Mouse (Mus musculus) hindbrain, postnatal 0 days (tissue): Measurements from ENCODE around the gene Serpina10. TPM values are rescaled to one million over a fixed set of nuclear protein-coding genes. Genes with fewer than 3 reads are reported as not detected.
"Not testable (repeated sequence)": the region's sequence is repeated elsewhere in the genome, so short reads cannot be mapped to it uniquely, and the experiment has no call there.

ENCODE experiments used
- ATAC-seq: fragments of 200-750 bp; cut with Nextera tagmentation; 2 replicates; pipeline ENCODE4 v1.8.0; 2017; ENCODE audit warnings: mild to moderate bottlenecking, moderate TSS enrichment, moderate library complexity
- DNase-seq: peaks from one replicate; pipeline ENCODE4 v3.0.0-alpha.2; 2015; ENCODE audit warnings: low spot score
- H3K27ac ChIP-seq: fragments of 300-500 bp; sonication (generic); 2 replicates; pipeline ENCODE4 v1.5.1; 2014; ENCODE audit warnings: mild to moderate bottlenecking
- H3K27me3 ChIP-seq: fragments of 300-500 bp; sonication (generic); 2 replicates; pipeline ENCODE4 v1.6.1; 2014; ENCODE audit warnings: low read length, mixed read lengths; ENCODE audit not compliant: insufficient read depth
- H3K36me3 ChIP-seq: fragments of 300-500 bp; sonication (generic); 2 replicates; pipeline ENCODE4 v1.6.1; 2014; ENCODE audit warnings: low read length, mixed read lengths; ENCODE audit not compliant: insufficient read depth
- H3K4me1 ChIP-seq: fragments of 300-500 bp; sonication (generic); 2 replicates; pipeline ENCODE4 v1.6.1; 2014; ENCODE audit warnings: antibody characterized with exemption, low read length, mixed read lengths; ENCODE audit not compliant: insufficient read depth
- H3K4me2 ChIP-seq: fragments of 300-500 bp; sonication (generic); 2 replicates; pipeline ENCODE4 v1.6.1; 2014; ENCODE audit warnings: low read depth, mild to moderate bottlenecking, low read length, moderate library complexity, mixed read lengths
- H3K4me3 ChIP-seq: fragments of 300-500 bp; sonication (generic); 2 replicates; pipeline ENCODE4 v1.5.1; 2014; ENCODE audit warnings: low read length
- H3K9ac ChIP-seq: fragments of 300-500 bp; sonication (generic); replicated peaks from 2 replicates; pipeline ENCODE4 v1.6.1; 2014; ENCODE audit warnings: mild to moderate bottlenecking, low read length, moderate library complexity, mixed read lengths
- H3K9me3 ChIP-seq: fragments of 300-500 bp; sonication (generic); 2 replicates; pipeline ENCODE4 v1.6.1; 2016; ENCODE audit warnings: low read length, mixed read lengths
- CTCF ChIP-seq: IDR thresholded peaks from 2 replicates; pipeline ENCODE4 v1.5.1; 2016; ENCODE audit warnings: antibody characterized with exemption, control low read depth, low read depth
- WGBS: fragments of 180-500 bp; shearing (Covaris S2); extraction: QIAGEN DNeasy Blood & Tissue Kit; methylation state at CpG from one replicate; pipeline ENCODE4 v1.1.7; 2014; 5-methylcytosine and 5-hydroxymethylcytosine counted together
- polyA plus RNA-seq: library from polyadenylated mRNA; unstranded; fragments of >200 nt; fragmentation: Nextera tagmentation; extraction: Ambion mirVana; gene quantifications from 2 replicates; pipeline ENCODE4 v1.2.1, GENCODE M21; 2015
- total RNA-seq: library from RNA; depleted of rRNA; stranded (reverse); fragments of >200 nt; gene quantifications from 2 replicates; pipeline ENCODE4 v1.2.3, GENCODE M21; 2014; rRNA removed

Gene Serpina10
- total and polyA plus RNA-seq, 2 experiments from 2014 or later = 0.16 TPM; not detected in 1

- Histone ChIP-seq H3K4me1 (no peaks in the 10 kb centered on the region), H3K4me2 (no peak overlapping the region), H3K27ac (no peak overlapping the region), H3K9ac (no peak overlapping the region), H3K9me3 (no peaks in the 10 kb centered on the region), H3K27me3 (no peaks in the 10 kb centered on the region), H3K4me3 (no peak overlapping the region), H3K36me3 (no peaks in the 10 kb centered on the region)
- 74% methylated on average over 8 of the region's 8 CpGs for WGBS
- ATAC-seq (no peak), DNase-seq (no peak)
- no peak for TF ChIP-seq CTCF
Measured at GRCm38 (mm10) chr12:103583771-103584170, 47.5 kb downstream of the Serpina10 start.

GRCm38 (mm10) chr12:103578148-103578547, 53.1 kb downstream of the Serpina10 start:
- H3K27ac ChIP-seq, H3K9ac ChIP-seq, ATAC-seq, H3K4me1 ChIP-seq, DNase-seq, H3K36me3 ChIP-seq, H3K4me2 ChIP-seq, H3K27me3 ChIP-seq, H3K9me3 ChIP-seq, H3K4me3 ChIP-seq: not testable (repeated sequence)
- WGBS = 90% methylated on average over 6 of the region's 6 CpGs

GRCm38 (mm10) chr12:103569690-103570089, 61.6 kb downstream of the Serpina10 start:
- no peak overlapping the region for H3K9ac ChIP-seq
- 67% methylated on average over 6 of the region's 6 CpGs for WGBS
- TF ChIP-seq CTCF = no peak
- H3K27me3 ChIP-seq = no peaks in the 10 kb centered on the region
- no peaks in the 10 kb centered on the region for H3K4me1 ChIP-seq
- no peaks in the 10 kb centered on the region for H3K36me3 ChIP-seq
- no peak overlapping the region for H3K27ac ChIP-seq
- ATAC-seq (no peak), DNase-seq (no peak)
- no peak overlapping the region for H3K4me3 ChIP-seq
- no peaks in the 10 kb centered on the region for H3K9me3 ChIP-seq
- H3K4me2 ChIP-seq = no peak overlapping the region

GRCm38 (mm10) chr12:103567129-103567528, 64.1 kb downstream of the Serpina10 start:
- H3K4me1 ChIP-seq = no peaks in the 10 kb centered on the region
- no peak overlapping the region for H3K4me2 ChIP-seq
- H3K27me3 ChIP-seq = no peaks in the 10 kb centered on the region
- ATAC-seq (peak; percentile 51; the same call in 1 of the 2 replicates), DNase-seq (peak; percentile 13)
- H3K36me3 ChIP-seq = no peaks in the 10 kb centered on the region
- no peaks in the 10 kb centered on the region for H3K9me3 ChIP-seq
- no peak overlapping the region for H3K4me3 ChIP-seq
- 60% methylated on average over 3 of the region's 3 CpGs for WGBS
- no peak overlapping the region for H3K27ac ChIP-seq
- peak; percentile 56 for TF ChIP-seq CTCF
- no peak overlapping the region for H3K9ac ChIP-seq

- DNase-seq (no peak), ATAC-seq (no peak)
- 80% methylated on average over 7 of the region's 7 CpGs for WGBS
- H3K9me3 ChIP-seq = no peaks in the 10 kb centered on the region
- no peak overlapping the region for H3K27ac ChIP-seq
- H3K4me2 ChIP-seq = no peak overlapping the region
- no peaks in the 10 kb centered on the region for H3K27me3 ChIP-seq
- no peaks in the 10 kb centered on the region for H3K36me3 ChIP-seq
- no peaks in the 10 kb centered on the region for H3K4me1 ChIP-seq
- H3K9ac ChIP-seq = no peak overlapping the region
- H3K4me3 ChIP-seq = no peak overlapping the region
- TF ChIP-seq CTCF = no peak
Measured at GRCm38 (mm10) chr12:103565151-103565550, 66.1 kb downstream of the Serpina10 start.

Other genes with a start within 250 kb of the Serpina10 start
- 21.0 and 27.6 TPM in 2 replicates for gene Otub2, start 242.8 kb downstream of the Serpina10 start, total RNA-seq
- gene Otub2, start 242.8 kb downstream of the Serpina10 start, polyA plus RNA-seq = 17.3 and 18.5 TPM in 2 replicates
- gene 9330161L09Rik, start 223.6 kb downstream of the Serpina10 start, total RNA-seq = 4.2 and 6.5 TPM in 2 replicates
- 0.91 and 1.1 TPM in 2 replicates for gene 9330161L09Rik, start 223.6 kb downstream of the Serpina10 start, polyA plus RNA-seq
- 129 and 148 TPM in 2 replicates for gene Ddx24, start 205.6 kb downstream of the Serpina10 start, total RNA-seq
- 213 and 220 TPM in 2 replicates for gene Ddx24, start 205.6 kb downstream of the Serpina10 start, polyA plus RNA-seq
- gene Ifi27, start 197.2 kb downstream of the Serpina10 start, total RNA-seq = 18.4 and 28.6 TPM in 2 replicates
- 26.7 and 29.2 TPM in 2 replicates for gene Ifi27, start 197.2 kb downstream of the Serpina10 start, polyA plus RNA-seq
- 3.2 TPM in 1 of 2 replicates, not detected in the other for gene Ifi27l2a, start 187.8 kb downstream of the Serpina10 start, total RNA-seq
- 13.1 and 13.5 TPM in 2 replicates for gene Ifi27l2a, start 187.8 kb downstream of the Serpina10 start, polyA plus RNA-seq
- gene Ifi27l2b, start 174.2 kb downstream of the Serpina10 start, total RNA-seq = not detected in 2 replicates
- gene Ifi27l2b, start 174.2 kb downstream of the Serpina10 start, polyA plus RNA-seq = not detected in 2 replicates
- gene Ppp4r4, start 99.2 kb downstream of the Serpina10 start, total RNA-seq = 6.6 and 6.7 TPM in 2 replicates
- gene Ppp4r4, start 99.2 kb downstream of the Serpina10 start, polyA plus RNA-seq = 3.0 and 3.6 TPM in 2 replicates
- not detected in 2 replicates for gene Serpina6, start 25.8 kb upstream of the Serpina10 start, total RNA-seq
- gene Serpina6, start 25.8 kb upstream of the Serpina10 start, polyA plus RNA-seq = not detected in 2 replicates
- gene Serpina16, start 44.7 kb upstream of the Serpina10 start, total RNA-seq = not detected in 2 replicates
- gene Serpina16, start 44.7 kb upstream of the Serpina10 start, polyA plus RNA-seq = not detected in 2 replicates
- gene Serpina1f, start 64.1 kb upstream of the Serpina10 start, total RNA-seq = not detected in 2 replicates
- not detected in 2 replicates for gene Serpina1f, start 64.1 kb upstream of the Serpina10 start, polyA plus RNA-seq
- gene Serpina1d, start 142.1 kb upstream of the Serpina10 start, total RNA-seq = not detected in 2 replicates
- gene Serpina1d, start 142.1 kb upstream of the Serpina10 start, polyA plus RNA-seq = not detected in 2 replicates
- not detected in 2 replicates for gene Serpina1b, start 198.9 kb upstream of the Serpina10 start, total RNA-seq
- not detected in 2 replicates for gene Serpina1b, start 198.9 kb upstream of the Serpina10 start, polyA plus RNA-seq
- gene Serpina1a, start 232.1 kb upstream of the Serpina10 start, total RNA-seq = not detected in 2 replicates
- gene Serpina1a, start 232.1 kb upstream of the Serpina10 start, polyA plus RNA-seq = not detected in 2 replicates